Mouse (Mus musculus) forebrain, embryonic 15.5 days (tissue): ENCODE measurements at regions not wholly inside any gene's neighbourhood (a gene's known extent, or its start where the extent isn't known, plus 50 kb on each side); places are given as distances from the start of the nearest gene placed in this dataset.
A peak's percentile ranks its signal among the peaks of the same experiment; 100 is the strongest.

ENCODE experiments used
- ATAC-seq: fragments of 200-750 bp; cut with Nextera tagmentation; replicated peaks from 2 replicates; pipeline ENCODE4 v1.8.0; 2017; ENCODE audit warnings: mild to moderate bottlenecking, moderate TSS enrichment, moderate library complexity
- H3K27ac ChIP-seq: fragments of 300-500 bp; sonication (generic); replicated peaks from 2 replicates; pipeline ENCODE4 v1.5.1; 2015; ENCODE audit warnings: mild to moderate bottlenecking, inconsistent platforms
- H3K27me3 ChIP-seq: fragments of 300-500 bp; sonication (generic); 2 replicates; pipeline ENCODE4 v1.6.1; 2015; ENCODE audit warnings: inconsistent platforms
- H3K36me3 ChIP-seq: fragments of 300-500 bp; sonication (generic); 2 replicates; pipeline ENCODE4 v1.6.1; 2015; ENCODE audit warnings: mild to moderate bottlenecking, inconsistent platforms
- H3K4me1 ChIP-seq: fragments of 300-500 bp; sonication (generic); 2 replicates; pipeline ENCODE4 v1.6.1; 2015; ENCODE audit warnings: inconsistent platforms
- H3K4me2 ChIP-seq: fragments of 300-500 bp; sonication (generic); replicated peaks from 2 replicates; pipeline ENCODE4 v1.6.1; 2015; ENCODE audit warnings: mild to moderate bottlenecking, inconsistent platforms
- H3K4me3 ChIP-seq: fragments of 300-500 bp; sonication (generic); 2 replicates; pipeline ENCODE4 v1.5.1; 2015; ENCODE audit warnings: mild to moderate bottlenecking, inconsistent platforms
- H3K9ac ChIP-seq: fragments of 300-500 bp; sonication (generic); replicated peaks from 2 replicates; pipeline ENCODE4 v1.6.1; 2015; ENCODE audit warnings: mild to moderate bottlenecking, inconsistent platforms
- H3K9me3 ChIP-seq: fragments of 300-500 bp; sonication (generic); 2 replicates; pipeline ENCODE4 v1.6.1; 2016; ENCODE audit warnings: inconsistent platforms
- WGBS: fragments of 180-500 bp; shearing (Covaris S2); methylation state at CpG from one replicate; pipeline ENCODE4 v1.1.7; 2015; ENCODE audit warnings: mixed read lengths; 5-methylcytosine and 5-hydroxymethylcytosine counted together

GRCm38 (mm10) chr6:101075753-101076516, 242.5 kb downstream of the Ppp4r2 start:
- no peaks in the 10 kb centered on the region for H3K36me3 ChIP-seq
- H3K4me3 ChIP-seq: no peak overlapping the region
- WGBS: 56% methylated on average over 8 of the region's 8 CpGs
- H3K27ac ChIP-seq: no peak overlapping the region
- H3K4me1 ChIP-seq: 0 out of 2 replicates have a peak, but pooled peaks cover 4% of the 10 kb centered on the region
- no peak overlapping the region for H3K4me2 ChIP-seq
- no peaks in the 10 kb centered on the region for H3K27me3 ChIP-seq
- no peaks in the 10 kb centered on the region for H3K9me3 ChIP-seq
- no peak overlapping the region for H3K9ac ChIP-seq
- peak; percentile 46; the same call in 1 of the 2 replicates for ATAC-seq

- no peak overlapping the region for H3K4me3 ChIP-seq
- no peak overlapping the region for H3K9ac ChIP-seq
- H3K4me2 ChIP-seq: no peak overlapping the region
- 0 out of 2 replicates have a peak, but pooled peaks cover 4% of the 10 kb centered on the region for H3K4me1 ChIP-seq
- no peaks in the 10 kb centered on the region for H3K9me3 ChIP-seq
- H3K27me3 ChIP-seq: no peaks in the 10 kb centered on the region
- no peak for ATAC-seq
- no peaks in the 10 kb centered on the region for H3K36me3 ChIP-seq
- 89% methylated on average over 5 of the region's 5 CpGs for WGBS
- no peak overlapping the region for H3K27ac ChIP-seq
Observed at GRCm38 (mm10) chr6:101078294-101078693, 244.9 kb downstream of the Ppp4r2 start.

GRCm38 (mm10) chr6:101083676-101084075, 250.3 kb downstream of the Ppp4r2 start:
- Histone ChIP-seq H3K4me2 (no peak overlapping the region), H3K4me1 (no peaks in the 10 kb centered on the region), H3K36me3 (no peaks in the 10 kb centered on the region), H3K27me3 (no peaks in the 10 kb centered on the region), H3K9me3 (no peaks in the 10 kb centered on the region), H3K27ac (no peak overlapping the region), H3K4me3 (no peak overlapping the region), H3K9ac (no peak overlapping the region)
- no peak for ATAC-seq
- WGBS: 65% methylated on average over 7 of the region's 7 CpGs

- Histone ChIP-seq H3K9me3 (no peaks in the 10 kb centered on the region), H3K27me3 (no peaks in the 10 kb centered on the region), H3K27ac (no peak overlapping the region), H3K9ac (no peak overlapping the region), H3K4me2 (no peak overlapping the region), H3K4me1 (no peaks in the 10 kb centered on the region), H3K36me3 (no peaks in the 10 kb centered on the region), H3K4me3 (no peak overlapping the region)
- WGBS: 34% methylated on average over 10 of the region's 10 CpGs
- no peak for ATAC-seq
Observed at GRCm38 (mm10) chr6:101092179-101092578, 258.8 kb downstream of the Ppp4r2 start.
